Mouse (Mus musculus) frontal cortex, adult 2 months (tissue): ENCODE data around the gene Aff1. TPM values are rescaled to one million over a fixed set of nuclear protein-coding genes. Genes with fewer than 3 reads are reported as not detected.

Source experiments
- DNase-seq, 2 experiments: peaks; one replicate each; pipeline ENCODE4 v3.0.0; 2022; ENCODE audit warnings: low spot score in 1 of 2; ENCODE audit errors: extremely low spot score in 1 of 2
- polyA plus RNA-seq: library from polyadenylated mRNA; depleted of rRNA; stranded (reverse); fragments of >200 nt; gene quantifications from 2 replicates; pipeline ENCODE4 v1.2.3, GENCODE M21; 2012; rRNA removed

Gene Aff1
- polyA plus RNA-seq, 1 experiment = 5.0 TPM

DNA sequence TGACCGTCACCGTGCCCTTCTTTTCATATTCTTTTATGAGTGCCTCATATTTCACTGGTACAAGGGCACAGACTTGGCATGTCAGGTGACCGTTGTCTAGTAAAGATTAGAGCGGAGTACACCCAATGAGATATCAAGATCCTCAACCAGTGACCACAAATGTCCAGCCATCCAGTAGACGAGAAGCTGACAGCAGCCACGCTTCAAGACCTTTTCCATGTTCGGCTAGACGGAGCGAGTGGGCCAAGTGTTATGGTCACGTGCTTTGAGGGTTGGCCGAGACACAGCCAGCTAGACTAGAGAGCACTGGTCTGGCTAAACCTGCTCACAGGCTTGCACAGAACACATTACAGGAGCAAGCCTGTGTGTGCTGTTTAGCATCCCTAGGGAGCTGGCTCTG, 168.4 kb downstream of the Aff1 start:
- DNase-seq = no peak

DNA sequence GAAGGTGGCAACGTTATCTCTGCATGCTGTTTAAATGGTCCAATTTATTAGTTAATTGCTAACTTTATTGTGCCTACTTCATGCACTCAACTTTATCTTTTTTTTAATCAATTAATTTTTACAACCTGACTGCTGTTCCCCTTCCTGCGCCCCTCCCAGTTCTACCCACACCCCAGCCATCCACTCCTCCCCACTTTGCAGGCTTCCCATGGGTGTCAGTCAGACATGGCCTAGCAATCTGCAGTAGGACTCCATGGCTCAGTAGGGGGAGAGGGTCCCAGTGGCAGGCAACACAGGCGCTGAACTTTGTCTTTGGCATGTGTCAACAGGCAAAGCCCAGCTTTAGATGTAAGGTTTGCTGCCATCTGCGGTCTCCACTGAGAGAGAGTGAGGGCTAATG, 171.6 kb downstream of the Aff1 start:
- no peak for DNase-seq

DNA sequence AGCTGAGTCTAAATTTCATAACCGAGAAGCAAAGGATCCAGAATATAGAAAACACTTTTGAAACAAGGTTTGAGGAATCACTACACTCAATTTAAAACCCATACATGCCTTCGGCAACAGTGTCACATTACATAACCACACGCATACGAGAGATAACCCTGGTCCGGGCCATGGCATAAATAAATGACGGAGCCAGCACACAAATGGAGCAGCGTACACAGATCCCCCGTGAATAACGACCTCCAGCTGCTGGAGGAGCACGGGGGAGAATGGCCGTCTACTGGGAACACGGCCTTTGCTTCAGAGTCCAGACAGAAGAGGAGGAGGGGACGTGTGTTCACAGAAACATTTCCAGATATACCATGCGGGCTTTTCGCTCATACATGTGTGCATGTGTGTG, 197.6 kb downstream of the Aff1 start:
- DNase-seq = no peak

DNA sequence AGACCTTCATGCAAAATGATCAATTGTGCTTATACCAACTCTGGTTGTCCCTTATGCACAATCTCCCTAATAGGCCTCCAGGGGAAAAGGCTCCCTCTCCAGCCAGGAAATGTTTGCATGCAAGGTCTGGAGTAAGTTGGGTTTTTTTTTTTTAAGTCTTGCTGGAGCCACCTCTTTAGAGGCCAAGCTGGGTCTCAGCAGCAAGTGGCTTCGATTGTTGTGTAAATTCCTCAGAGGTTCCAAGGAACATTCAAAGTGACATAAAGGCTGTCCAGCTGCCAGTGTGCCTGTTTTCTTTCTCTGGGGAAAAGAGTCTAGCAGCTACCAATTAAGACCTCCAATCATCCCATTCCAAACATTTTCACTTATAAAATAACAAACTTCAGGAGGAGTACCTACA, 206.1 kb downstream of the Aff1 start:
- DNase-seq = no peak

Other genes with a start within 250 kb of the Aff1 start
- gene Slc10a6, start 63.0 kb upstream of the Aff1 start, polyA plus RNA-seq = 0.08 TPM in 1 of 2 replicates, not detected in the other
- not detected in 2 replicates for gene 1700016H13Rik, start 36.4 kb upstream of the Aff1 start, polyA plus RNA-seq
- gene Klhl8, start 218.9 kb downstream of the Aff1 start, polyA plus RNA-seq = 28.9 and 29.4 TPM in 2 replicates